Mouse (Mus musculus): Measurements from ENCODE around the gene Gbp9.
"Not testable (repeated sequence)": the region's sequence is repeated elsewhere in the genome, so short reads cannot be mapped to it uniquely, and the experiment has no call there.

- not testable (repeated sequence) for TF ChIP-seq CTCF, EP300 (IDR thresholded peaks at IDR 0.05; ENCODE audit: low read depth)
Observed at GRCm38 (mm10) chr5:105148062-105148461, 8.7 kb upstream of the Gbp9 start.
